In genomic region chrX:9333035-9333434, GRCm38 (mm10) we compare ENCODE assay signal across 14 mouse cellular contexts. TPM values are rescaled to one million over a fixed set of nuclear protein-coding genes. Genes with fewer than 3 reads are reported as not detected.
A peak's percentile ranks its signal among the peaks of the same experiment; 100 is the strongest.
DNase-seq lines count a peak whose midpoint lies in the region; ATAC-seq and TF ChIP-seq lines count a peak whose summit lies in the region.
"Not testable (repeated sequence)": the region's sequence is repeated elsewhere in the genome, so short reads cannot be mapped to it uniquely, and the experiment has no call there.
"Had no signal": no experiment of that assay in that cellular context is flagged by ENCODE, and none has a peak within 500 bp of the region (broad histone marks: within the 10 kb centered on the region; RNA-seq: fewer than 3 reads in every experiment).

No protein-coding gene starts in this region.

- not testable (repeated sequence) for H3K9ac ChIP-seq in intestine, postnatal 0 days (ENCODE audit: low read depth, low read length); lung, embryonic 14.5 days

- H3K27me3 ChIP-seq in intestine, postnatal 0 days (replicated peaks; ENCODE audit: control insufficient read depth, insufficient read depth, low read length); lung, embryonic 14.5 days (ENCODE audit: insufficient read depth, low read length): not testable (repeated sequence)

- WGBS in intestine, postnatal 0 days: 17% methylated on average over 2 of the region's 2 CpGs
- 41% methylated on average over 2 of the region's 2 CpGs for WGBS in lung, embryonic 14.5 days

- DNase-seq in adrenal gland, adult 18-20 months (ENCODE audit: low spot score in 2 of 2): peak; percentile 30 to 48
- DNase-seq in cerebellum, postnatal 36 days: peak; percentile 25 to 58
- peak; percentile 26 for DNase-seq in gastrocnemius, postnatal 25 days
- peak; percentile 11 for DNase-seq in layer of hippocampus, adult 9-10 months (ENCODE audit: low spot score)
- DNase-seq in lung, embryonic 14.5 days: peak; percentile 9
- peak; percentile 50 for DNase-seq in ovary, postnatal 14 days (ENCODE audit: low spot score)
- peak; percentile 12 for DNase-seq in thymus, postnatal 25 days

- peak; percentile 45 for TF ChIP-seq CTCF in intestine, postnatal 0 days (IDR thresholded peaks at IDR 0.05; ENCODE audit: low read depth)
- peak; percentile 41 for TF ChIP-seq CTCF in lung, embryonic 14.5 days (IDR thresholded peaks at IDR 0.05; ENCODE audit: low read depth)

- not testable (repeated sequence) for H3K36me3 ChIP-seq in intestine, postnatal 0 days (ENCODE audit: control insufficient read depth, insufficient read depth); lung, embryonic 14.5 days (ENCODE audit: insufficient read depth)

- H3K4me1 ChIP-seq in intestine, postnatal 0 days (replicated peaks; ENCODE audit: control insufficient read depth, insufficient read depth, low read length); lung, embryonic 14.5 days (ENCODE audit: insufficient read depth): not testable (repeated sequence)

- H3K27ac ChIP-seq in intestine, postnatal 0 days (ENCODE audit: low read depth, low read length); lung, embryonic 14.5 days (ENCODE audit: low read depth): not testable (repeated sequence)

- H3K9me3 ChIP-seq in intestine, postnatal 0 days (ENCODE audit: control insufficient read depth); lung, embryonic 14.5 days (ENCODE audit: low read depth, low read length): not testable (repeated sequence)

- not testable (repeated sequence) for H3K4me2 ChIP-seq in intestine, postnatal 0 days (replicated peaks; ENCODE audit: low read depth); lung, embryonic 14.5 days

- not testable (repeated sequence) for H3K4me3 ChIP-seq in intestine, postnatal 0 days (ENCODE audit: low read depth, low read length); lung, embryonic 14.5 days (ENCODE audit: low read depth, low read length)

- ATAC-seq in intestine, postnatal 0 days; lung, embryonic 14.5 days (ENCODE audit: insufficient read depth): not testable (repeated sequence)

RNA-seq across cellular contexts. Expression of gene H2al1k, which starts 17.4 kb away (rescaled TPM):
- total RNA-seq in adrenal gland, adult 18-20 months (2021): not detected
- total RNA-seq in gastrocnemius, postnatal 25 days (2021): not detected
- not detected in 2 replicates for polyA plus RNA-seq in intestine, postnatal 0 days (2015; fragmentation: Nextera tagmentation; extraction: Ambion mirVana)
- polyA plus RNA-seq in lung, embryonic 14.5 days (2014; fragmentation: Nextera tagmentation; extraction: Ambion mirVana): not detected in 2 replicates
- total RNA-seq: adrenal gland, postnatal 4 days; monocyte, adult 5-6 weeks had no signal
- polyA plus RNA-seq: heart, embryonic 13.5 days; liver, embryonic 12.5 days; thymus, postnatal 0 days had no signal

RNA-seq across cellular contexts. Expression of gene H2al1m, which starts 49.5 kb away (rescaled TPM):
- total RNA-seq in adrenal gland, adult 18-20 months (2021): not detected
- total RNA-seq in gastrocnemius, postnatal 25 days (2021): not detected
- polyA plus RNA-seq in intestine, postnatal 0 days (2015; fragmentation: Nextera tagmentation; extraction: Ambion mirVana): 0.42 and 0.52 TPM in 2 replicates
- not detected in 2 replicates for polyA plus RNA-seq in lung, embryonic 14.5 days (2014; fragmentation: Nextera tagmentation; extraction: Ambion mirVana)
- total RNA-seq: monocyte, adult 5-6 weeks had no signal
- polyA plus RNA-seq: forebrain, embryonic 12.5 days; thymus, postnatal 0 days had no signal
